Mouse (Mus musculus) kidney, postnatal 14 days (tissue): ENCODE data around the gene Rpl39.
"Not testable (repeated sequence)": the region's sequence is repeated elsewhere in the genome, so short reads cannot be mapped to it uniquely, and the experiment has no call there.

Experiments used
- DNase-seq: peaks from one replicate; pipeline ENCODE4 v3.0.0; 2022; ENCODE audit warnings: mixed read lengths

Rpl39 gene

DNA sequence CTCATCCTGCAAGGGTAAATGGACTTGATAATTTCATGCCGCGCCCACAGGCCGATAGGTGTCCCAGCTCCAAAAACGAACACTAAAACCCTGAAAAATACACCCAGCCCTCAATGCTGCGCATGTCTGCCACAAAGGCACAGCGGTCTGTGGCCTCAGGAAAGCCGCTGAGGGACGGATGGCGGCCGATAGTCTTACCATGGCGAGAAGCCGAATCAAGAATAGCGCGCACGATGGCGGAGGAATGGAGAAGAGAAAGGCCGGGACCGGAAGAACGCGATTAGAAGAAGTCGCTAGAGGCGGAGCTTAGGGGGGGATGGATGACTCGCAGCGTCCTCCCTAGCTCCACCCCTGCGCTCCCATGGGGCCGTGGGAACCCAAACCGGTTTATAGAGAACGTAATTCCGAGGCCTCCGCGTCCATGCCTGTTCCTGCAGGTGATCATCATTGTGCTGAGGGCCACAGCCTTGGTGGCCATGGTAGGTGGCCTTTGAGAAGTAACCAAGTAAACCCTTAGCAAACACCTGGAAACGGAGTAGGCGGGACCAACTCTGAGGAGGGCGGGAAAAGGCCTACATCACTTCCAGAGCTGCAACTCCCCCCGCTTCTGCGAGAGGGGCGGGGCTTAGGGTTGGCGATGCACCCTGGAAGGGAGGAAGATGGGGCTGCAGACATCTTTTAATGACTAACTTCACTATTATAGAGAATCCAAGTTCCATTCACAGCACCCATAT lies at the start of gene Rpl39:
Gene Rpl39, minus strand, starts transcription at position 476 of the 734 bp plus-strand sequence.
- DNase-seq, result peak; percentile 90

DNA sequence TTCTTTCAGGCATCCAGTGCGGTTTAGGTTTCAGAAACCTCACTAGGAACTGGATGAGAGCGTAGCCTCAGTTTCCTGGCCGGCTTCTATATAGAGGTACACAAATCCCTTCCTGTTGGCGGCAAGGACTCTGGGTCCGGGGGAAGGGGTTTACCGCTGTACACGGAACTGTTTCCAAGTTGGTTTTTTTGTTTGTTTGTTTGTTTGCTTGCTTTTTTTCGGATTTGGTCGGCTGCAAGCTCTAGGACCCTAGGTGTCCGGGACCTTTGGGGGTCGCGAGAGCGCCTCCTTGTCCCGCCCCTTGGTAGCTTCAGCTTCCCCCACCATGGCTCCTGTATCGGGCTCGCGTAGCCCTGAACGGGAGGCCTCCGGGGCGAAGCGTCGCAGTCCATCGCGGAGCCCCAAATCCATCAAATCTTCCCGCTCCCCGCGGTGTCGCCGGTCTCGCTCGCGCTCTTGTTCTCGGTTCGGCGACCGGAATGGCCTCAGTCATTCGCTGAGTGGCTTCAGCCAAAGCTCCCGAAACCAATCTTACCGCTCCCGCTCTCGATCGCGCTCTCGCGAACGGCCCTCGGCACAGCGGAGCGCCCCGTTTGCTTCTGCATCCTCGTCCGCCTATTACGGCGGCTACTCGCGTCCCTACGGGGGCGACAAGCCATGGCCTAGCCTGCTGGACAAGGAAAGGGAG lies 41.6 kb upstream of the Rpl39 start, which contains the start of gene Nkap:
Gene Nkap, plus strand, starts transcription at position 125 of the 688 bp plus-strand sequence.
- peak; percentile 79 for DNase-seq

DNA sequence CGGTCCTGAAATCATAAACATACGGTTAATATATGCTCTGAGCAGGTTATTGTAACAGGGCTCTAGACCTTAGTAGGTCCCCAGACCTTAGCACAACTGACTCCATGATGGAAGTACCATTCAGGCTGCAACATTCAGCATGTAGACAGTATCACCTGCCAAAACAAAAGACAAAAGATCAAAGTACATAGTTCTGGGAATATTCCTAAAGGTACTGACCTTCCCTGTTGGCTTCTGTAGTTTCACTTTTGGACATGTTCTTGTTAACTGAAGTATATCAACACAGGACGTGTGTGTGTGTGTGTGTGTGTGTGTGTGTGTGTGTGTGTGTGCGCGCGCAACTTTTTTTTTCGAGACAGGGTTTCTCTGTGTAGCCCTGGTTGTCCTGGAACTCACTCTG lies 40.3 kb upstream of the Rpl39 start:
- no peak for DNase-seq

DNA sequence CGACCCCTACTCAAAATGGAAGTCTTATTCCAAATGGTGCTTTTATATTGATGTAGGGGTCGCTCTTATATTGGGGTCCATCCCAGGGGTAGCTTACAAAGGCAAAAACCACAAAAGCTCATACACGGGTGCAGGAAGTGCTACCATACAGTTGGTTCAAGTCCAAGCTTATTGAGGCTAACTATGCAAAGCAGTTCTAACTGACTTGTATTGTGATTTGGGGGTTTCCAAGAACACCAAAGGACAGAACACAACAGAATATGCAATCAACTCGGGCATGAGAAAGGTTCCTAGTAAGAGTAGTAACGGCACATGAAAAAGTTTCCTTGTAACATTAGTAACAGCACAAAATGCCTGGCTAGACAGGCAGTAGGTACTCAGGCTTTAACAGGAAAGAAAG lies 35.0 kb upstream of the Rpl39 start:
- DNase-seq, result no peak

DNA sequence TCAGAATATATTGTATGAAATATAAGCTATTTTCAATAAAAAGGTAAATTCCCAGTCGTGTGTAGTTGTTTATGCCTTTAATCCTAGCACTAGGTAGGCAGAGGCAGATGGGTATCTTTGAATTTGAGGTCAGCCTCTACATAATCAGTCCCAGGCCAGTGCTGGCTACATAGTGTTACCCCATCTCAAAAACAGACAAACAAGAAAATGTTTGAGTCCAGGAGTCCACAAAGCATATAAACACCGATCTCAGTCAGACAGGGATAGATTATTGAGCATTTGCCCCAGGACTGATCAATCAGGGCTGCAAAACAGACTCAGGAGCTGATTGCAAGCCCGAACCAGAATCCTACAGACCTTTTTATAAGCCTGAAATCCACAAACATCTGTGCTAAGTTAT lies 34.4 kb upstream of the Rpl39 start:
- DNase-seq, result no peak

DNA sequence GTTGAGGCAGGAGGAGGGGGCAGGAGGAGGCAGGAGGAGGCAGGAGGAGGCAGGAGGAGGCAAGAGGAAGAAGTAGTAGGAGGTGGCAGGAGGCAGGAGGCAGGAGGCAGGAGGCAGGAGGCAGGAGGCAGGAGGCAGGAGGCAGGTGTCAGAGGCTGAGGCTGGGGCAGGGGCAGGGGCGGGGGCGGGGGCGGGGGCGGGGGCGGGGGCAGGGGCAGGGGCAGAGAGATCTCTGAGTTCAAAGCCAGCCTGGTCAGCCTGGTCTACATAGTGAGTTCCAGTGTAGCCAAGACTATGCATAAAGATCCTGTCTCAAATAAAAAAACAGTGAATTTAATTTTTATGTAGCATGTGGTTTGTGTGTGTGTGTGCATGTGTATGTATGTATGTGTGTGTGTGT lies 31.9 kb upstream of the Rpl39 start:
- no peak for DNase-seq

DNA sequence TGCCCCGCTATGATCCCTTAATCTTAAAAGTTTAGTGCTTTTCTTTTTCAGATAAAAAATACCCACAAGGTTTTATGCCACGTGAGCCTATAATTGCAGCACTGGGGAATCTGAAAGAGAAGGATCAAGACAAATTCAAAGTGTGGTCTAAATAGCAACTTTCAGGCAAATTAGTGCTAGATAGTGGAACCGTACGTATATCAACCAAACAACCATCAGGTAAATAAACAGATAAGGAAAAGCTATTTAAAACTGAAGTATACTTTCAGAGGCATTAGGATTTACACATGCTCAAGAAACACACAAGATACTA lies 25.6 kb upstream of the Rpl39 start:
- DNase-seq, result no peak

DNA sequence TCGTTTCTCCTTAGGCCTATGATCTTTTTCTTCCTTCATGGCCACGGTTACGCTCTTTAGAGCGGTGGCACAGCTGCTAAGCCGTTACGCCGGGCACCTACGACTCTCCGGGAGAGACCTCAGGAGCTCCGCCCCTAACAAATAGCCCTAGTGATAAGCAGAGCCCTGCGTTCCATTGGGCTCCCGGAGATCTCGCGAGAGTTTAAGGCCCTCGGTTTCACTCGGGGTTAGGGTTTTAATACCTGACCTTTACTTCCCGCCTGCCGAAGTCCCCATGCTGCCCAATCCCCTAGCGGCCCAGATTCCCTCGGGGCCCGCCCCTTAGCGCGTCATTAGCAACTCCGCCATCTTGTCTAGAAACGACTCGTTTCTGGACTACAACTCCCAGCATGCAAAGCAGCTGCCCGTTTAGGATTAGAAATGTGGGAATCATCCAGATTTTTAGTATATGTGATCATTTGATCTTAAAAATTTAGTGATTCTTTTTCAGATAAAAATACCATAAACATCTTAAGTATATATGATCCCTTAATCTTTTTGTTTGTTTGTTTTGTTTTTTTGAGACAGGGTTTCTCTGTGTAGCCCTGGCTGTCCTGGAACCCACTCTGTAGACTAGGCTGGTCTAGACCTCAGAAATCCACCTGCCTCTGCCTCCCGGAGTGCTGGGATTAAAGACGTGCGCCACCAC lies 25.1 kb upstream of the Rpl39 start, which contains the start of gene Upf3b:
Gene Upf3b, minus strand, starts transcription at position 130 of the 688 bp plus-strand sequence.
- DNase-seq, result peak; percentile 95

DNA sequence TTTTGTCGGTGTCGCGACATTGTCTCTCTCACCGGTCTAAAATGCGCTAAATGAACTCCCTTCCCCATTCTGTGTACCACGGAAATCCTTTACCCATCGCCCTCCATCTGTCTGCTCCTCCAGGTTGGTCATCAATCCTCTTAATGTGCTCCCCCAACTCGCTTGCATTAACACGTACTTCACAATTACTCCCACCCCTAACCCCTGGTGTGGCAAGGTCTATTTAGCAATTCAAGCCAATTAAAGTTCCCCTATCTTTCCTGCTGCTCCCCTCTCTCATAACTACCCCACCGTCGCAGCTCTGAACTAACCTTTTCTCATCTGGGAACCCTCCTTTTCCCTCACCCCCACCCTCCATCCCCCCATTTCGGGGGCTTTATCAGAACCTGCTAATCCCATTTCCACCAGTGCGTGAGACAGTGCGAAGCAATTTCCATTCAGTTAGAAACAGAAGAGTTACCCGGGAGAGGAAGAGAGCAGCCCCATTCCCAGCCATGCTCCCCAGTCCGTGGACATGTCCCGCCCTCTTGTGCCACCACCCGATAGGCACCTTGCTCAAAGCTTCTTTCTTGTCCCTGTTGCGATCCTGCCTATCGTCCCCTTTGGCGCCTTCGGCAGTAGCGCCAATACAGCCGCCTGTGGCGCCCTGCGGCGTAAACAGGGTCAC lies 24.5 kb upstream of the Rpl39 start:
- no peak for DNase-seq

DNA sequence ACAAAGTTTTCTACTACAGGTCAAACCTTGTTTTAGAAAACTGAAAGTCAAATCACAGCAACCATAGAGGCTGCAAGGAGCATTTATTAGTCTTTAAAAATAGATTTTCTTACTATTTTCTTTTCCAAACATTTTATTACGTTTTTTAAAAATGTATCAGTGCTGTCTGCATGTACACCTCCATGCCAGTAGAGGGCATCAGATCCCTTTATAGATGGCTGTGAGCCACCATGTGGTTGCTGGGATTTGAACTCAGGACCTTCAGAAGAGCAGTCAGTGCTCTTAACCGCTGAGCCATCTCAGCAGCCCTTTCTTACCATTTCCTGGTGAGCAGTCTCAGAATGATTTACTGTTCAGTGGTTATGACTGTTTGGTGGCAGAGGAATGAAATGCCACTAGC lies 18.6 kb upstream of the Rpl39 start:
- no peak for DNase-seq

DNA sequence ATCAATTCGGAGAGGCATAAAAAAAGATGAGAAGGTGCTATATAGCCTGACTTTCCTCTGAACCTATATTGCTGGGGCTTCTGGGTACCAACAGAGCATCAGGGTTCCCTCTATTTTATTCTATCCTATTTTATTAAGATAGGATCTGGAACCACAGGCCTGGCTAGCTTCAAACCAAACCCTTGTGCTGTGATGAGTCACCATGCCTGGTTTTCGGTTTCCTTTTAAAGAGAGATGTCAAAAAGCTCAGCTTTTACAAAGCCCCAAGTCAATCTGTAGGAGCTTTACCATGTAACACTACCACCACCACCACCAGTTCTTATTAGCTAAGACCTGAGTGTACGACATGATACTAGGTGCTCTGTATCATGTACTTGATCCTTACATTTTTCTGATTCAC lies 13.5 kb upstream of the Rpl39 start:
- no peak for DNase-seq

DNA sequence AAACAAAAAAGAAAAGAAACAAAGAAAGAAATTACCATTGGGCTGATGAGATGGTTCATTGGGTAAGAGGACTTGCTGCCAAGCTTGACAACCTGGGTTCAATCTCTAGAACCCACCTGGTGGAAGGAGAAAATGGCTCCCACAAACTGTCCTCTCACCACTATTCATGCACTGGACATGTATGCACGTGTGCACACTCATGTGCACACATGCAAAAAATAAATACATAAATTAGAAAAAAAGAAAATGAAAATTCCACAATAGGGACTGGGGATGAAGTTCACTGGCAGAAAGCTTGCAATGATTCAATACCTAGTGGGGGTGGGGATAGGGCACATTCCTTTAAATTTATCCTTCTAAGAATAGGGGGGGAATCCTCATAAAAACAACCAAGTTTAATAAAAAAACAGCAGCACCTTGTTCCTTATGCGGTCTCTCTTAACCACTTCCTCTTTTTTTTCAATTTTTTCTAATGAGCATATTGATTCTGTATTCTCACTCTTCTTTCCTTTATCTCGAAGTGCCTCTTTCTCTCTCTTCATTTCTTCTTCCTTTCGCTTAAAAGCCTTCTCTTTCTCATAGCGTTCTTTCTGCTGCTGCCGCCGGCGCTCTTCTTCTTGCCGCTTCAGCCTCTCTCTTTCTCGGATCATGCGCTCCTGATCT lies 10.0 kb upstream of the Rpl39 start:
- DNase-seq, result no peak

DNA sequence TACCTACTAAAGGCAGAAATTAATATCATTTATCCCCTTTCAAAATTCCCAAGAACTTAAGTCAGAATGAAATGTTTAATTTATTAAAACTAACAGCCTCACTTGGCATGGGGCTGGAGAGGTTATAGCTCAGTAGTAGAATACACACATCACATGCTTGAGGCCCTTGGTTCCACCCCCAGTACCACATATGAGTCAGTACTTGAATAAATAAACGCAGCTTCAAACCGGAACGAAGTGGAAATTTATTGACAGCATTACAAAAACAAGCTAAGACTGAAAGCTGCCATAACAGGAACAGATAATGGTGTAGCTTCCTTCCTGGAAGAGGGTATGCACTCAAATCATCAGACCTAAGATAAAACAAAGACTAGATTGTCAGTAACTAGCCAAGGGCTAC lies 6.3 kb upstream of the Rpl39 start:
- DNase-seq, result no peak

DNA sequence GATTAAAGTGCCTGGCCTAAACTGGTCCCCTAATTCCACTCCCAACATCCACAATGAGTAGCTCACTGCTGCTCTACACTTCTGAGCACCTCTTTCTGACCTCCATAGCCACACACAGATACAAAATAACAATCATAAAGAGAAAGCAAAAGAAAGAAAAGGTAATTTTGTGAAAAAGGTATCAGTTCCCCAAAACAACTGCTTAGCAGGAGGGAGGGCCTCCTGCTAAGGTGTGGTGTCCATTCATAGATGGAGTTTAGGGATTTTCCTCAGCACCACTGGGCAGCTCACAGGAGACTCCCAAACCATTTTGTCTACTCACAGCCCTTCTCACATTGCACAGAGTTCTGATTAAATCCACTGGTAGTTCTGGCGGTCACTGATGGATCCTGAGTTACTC lies 3.6 kb upstream of the Rpl39 start:
- no peak for DNase-seq

DNA sequence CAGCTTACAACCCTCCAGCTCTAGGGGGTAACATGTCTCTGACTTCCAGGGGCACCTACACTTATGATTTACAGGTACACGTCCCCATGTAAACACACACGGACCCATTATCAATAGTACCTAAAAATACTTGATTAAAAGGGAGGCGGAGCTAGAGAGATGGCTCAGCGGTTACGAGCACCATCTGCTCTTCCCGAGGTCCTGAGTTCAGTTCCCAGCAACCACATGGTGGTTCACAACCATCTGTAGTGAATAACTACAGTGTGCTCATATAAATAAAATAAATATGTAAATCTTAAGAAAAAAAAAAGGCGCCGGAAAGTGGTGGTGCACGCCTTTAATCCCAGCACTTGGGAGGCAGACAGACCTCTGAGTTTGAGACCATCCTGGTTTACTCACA lies 463 bp upstream of the Rpl39 start:
- no peak for DNase-seq

DNA sequence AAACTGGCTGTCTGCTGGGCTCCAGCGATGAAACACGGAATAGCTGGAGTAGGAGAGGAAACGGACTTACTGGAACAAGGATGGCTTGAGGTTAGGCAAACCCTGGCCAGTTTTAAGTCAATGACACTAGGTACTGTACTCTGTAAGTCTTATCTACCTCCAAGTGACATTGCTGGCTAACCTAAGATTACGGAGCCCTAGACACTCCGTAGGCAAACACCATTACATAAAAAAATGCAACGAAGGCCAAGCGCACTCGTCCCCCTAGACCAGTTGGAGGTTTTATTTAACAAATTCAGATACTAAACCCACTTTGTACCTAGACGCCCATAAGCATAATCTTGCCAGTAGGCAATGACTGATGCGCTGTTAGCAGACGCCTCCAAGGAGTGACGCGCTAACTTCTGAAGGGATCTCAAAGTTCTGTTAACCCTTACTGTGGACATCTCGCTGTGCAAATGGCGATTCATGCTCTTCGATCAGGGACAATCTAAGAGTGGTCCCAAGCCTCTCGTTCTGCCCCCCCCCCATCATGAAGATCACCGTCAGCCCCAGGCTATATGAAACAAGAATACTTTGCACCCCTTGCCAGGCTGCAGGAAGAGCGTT lies 780 bp downstream of the Rpl39 start:
- DNase-seq, result peak; percentile 5

DNA sequence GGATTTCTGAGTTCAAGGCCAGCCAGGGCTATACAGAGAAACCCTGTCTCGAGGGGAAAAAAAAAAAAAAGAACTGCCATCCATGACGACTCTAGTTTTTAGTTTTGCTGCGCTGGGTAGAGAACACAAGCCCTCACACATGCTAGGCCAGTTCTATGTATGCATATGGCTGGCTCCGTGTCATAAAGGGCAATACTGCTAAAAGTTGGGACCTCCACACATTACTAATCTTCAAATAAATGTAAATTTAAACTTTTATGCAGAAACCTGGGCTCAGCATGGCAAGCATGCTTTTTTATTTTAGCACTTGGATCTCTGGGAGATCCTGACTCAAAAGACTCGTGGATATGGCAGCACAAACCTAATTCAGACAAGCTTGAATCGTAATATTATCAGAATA lies 4.0 kb downstream of the Rpl39 start:
- DNase-seq, result no peak

DNA sequence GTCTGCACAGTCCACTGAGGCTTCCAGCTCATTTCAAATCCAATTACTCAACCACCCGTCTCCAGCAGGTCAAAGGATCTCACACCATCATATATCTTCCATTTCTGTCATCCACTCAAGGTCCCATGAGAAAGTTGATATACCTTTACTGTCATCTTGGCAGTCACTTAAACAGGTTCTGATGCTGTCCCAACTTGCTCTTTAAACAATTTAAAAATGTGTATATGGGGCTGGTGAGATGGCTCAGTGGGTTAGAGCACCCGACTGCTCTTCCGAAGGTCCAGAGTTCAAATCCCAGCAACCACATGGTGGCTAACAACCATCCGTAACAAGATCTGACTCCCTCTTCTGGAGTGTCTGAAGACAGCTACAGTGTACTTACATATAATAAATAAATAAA lies 4.9 kb downstream of the Rpl39 start:
- DNase-seq, result not testable (repeated sequence)

DNA sequence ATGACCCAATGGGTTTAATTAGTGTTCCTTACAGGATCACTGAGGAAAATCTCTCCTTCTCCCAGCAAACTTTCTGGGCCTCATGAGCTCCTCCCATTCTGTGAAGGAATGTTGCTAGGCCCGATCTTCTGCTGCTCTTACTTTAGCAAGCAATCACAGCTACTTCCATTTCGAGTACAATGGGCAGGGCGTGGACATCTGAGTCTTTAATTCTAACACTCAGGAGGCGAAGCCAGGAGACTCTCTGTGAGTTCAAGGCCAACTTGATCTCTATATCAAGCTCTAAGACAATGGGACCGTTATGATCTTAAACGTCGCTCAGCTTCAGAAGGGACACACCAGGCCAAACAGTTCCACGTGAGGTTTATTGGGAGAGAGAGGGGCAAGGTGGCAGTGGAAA lies 8.6 kb downstream of the Rpl39 start:
- DNase-seq, result no peak

DNA sequence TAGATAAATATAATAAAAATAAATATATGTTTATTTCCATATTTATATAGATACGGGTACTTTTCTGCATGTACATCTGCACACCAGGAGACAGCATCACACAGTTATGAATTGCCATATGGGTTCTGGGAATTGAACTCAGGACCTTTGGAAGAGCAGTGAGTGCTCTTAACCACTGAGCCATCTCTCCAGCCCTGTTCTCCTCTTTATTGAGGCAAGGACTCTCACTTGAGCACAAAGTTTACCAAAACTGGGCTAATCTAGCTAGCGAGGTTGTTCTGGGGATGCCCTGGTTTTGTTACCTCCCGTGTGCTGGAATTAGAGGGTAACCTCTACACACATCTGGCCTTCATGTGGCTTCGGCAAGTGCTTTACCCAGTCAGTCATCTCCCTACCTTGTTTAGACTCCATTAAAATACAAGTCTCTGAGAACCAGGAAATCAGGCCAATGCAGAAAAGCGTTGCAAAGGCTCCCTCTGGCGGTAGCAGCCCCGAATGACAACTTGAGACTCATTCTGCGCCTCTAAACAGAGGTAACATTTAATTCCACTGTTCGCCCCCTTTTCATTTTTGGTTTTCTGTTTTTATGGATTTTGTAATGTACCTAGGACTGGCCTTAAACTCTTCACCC lies 10.8 kb downstream of the Rpl39 start:
- peak; percentile 41 for DNase-seq

DNA sequence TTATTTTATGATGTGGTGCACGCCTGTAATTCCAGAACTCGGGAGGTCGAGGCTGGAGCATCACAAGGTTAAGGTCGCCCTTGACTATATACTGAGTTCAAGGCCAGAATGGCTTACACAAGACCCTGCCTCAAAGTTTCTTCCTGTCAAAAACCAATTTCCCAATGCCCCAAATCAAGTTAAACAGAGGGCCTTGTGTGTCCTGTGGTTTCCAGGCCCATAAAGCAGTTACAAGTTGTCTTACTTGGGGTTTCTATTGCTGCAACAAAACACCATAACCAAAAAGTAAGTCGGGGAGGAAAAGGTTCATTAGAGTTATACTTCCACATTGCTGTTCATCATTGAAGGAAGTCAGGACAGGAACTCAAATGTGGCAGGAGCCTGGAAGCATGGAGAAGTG lies 16.4 kb downstream of the Rpl39 start:
- DNase-seq, result no peak

DNA sequence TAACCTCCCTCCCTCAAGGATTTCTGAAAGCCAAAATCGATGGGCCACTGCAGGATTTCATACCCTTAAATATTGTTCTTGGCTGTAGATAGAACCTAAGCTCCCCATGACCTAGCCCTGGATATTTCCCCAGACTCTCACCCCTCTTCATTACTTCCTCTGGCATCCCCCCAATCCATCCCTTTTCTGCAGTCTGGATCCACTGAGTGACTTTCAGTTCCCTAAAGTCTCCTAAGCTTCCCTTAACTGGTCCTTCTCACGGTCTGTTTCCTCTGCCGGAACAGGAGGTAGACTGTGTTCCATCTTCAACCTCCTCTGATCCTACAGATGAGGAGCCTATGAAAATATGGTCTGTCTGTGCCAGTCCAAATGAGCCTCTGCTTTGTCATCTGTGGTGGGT lies 17.9 kb downstream of the Rpl39 start:
- no peak for DNase-seq
